Mouse (Mus musculus): ENCODE measurements around the gene Gm45716.
A peak's percentile ranks its signal among the peaks of the same experiment; 100 is the strongest.

Gm45716 gene

DNA sequence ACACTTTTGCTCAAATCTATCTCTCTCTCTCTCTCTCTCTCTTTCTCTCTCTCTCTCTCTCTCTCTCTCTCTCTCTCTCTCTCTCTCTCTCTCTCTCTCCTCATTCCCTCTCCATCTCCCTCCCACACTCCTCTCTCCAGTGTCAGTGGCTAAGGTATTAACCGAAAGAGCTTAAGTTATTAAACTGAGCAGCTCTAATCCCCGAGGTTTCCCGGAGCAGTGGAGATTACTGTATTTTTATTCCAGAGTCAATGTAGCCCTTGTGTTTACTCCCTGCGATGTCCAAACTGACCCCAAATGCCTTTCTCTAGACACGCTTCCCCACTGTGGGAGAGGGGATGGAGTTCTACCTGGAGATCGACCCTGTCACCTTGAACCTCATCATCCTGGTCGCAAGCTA lies at the start of gene Gm45716:
Gene Gm45716, plus strand, starts transcription at position 243 of the 400 bp plus-strand sequence.
- DNase-seq (ENCODE audit: low spot score): no peak

DNA sequence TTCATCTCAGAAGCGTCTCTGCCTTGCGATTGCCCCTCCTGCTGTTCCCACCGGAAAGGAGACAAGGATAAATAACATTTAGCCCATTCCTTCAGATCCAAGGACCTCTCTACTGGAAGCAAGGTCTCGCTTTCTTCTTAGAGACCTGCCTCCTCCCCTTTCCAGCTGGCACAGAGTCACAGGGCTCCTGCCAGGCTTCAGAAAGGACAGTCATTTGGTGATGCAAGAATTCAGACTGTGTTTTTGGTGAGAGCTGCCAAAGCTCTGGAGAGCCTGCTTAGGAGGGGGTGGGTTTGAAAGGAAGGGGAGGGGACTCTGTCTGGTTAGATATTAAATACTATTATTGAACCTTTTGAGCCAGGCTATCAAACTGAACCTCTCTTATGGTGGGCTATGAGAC lies 45.1 kb upstream of the Gm45716 start:
- DNase-seq (ENCODE audit: low spot score): no peak

DNA sequence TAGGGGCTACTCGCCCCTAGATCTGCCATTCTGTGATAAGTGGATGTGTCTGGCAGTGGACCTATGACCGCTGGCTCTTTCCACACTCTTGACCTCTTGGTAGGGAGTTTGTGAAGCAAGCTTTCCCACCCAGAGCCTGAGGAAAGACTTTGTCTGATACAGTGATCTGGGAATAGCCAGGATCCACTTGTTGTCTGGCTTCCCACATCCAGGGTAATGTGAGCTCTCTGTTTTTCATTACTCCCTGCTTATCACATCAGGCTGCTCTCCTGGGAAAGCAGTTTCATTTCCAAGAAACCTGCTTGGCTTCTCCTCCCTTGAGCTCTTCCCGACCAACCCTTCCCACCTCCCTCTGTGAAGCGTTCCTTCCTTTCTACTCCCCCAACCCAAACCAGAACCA lies 44.5 kb upstream of the Gm45716 start:
- no peak for DNase-seq (ENCODE audit: low spot score)

DNA sequence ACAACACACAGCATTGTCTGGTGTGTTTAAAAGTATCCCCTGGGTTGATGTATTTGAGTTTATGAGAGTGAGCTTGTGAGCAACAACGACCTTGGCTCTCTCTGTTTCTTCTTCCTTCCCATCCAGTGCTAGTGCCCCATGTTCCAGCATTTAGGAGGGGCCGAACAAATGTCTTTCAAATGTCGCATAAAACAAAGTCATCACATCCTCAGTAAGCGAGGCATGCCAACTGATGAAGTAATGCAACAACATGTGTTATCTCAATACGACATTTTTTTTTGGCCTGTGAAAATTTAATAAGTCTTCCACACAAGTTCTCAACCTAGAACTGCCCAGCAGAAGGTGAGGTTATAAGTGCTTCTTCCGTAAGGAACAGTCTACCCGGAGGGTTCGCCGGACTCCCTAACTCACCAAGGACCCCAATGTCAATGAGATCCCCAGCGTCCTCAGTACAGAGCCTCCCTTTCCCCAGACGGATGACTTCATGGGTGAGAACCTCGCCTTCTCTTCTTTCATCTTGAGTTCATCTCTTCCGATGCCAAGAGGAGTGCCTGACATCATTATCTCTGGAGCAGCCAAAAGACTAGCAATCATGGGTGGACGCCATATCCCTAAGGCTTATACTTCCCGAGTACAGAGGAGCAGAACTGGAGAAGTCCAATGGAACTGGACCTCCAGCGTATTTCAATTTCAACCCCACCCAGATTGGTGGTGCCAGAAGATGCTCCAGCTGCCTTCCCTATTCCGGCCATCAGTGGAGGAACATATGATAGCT lies 41.2 kb upstream of the Gm45716 start:
- no peak for DNase-seq (ENCODE audit: low spot score)

DNA sequence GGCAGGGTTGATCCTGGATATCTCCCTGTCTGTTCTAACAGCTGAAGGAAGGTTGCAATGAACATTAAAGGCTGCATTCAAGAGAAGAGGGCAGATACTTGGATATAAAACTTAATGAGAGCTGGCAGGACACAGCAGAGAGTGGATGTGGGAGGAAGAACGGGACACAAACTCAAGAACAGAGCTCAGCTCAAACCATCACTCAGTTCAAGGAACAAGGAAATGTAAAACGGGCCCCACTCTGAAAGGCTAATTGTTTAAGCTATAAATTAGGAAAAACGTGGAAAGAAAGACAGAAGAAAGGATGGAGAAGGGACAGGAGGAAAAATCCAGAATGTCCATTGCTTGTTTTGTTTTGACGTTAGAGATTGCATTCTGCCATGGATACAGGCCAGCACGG lies 32.4 kb upstream of the Gm45716 start:
- no peak for DNase-seq (ENCODE audit: low spot score)

DNA sequence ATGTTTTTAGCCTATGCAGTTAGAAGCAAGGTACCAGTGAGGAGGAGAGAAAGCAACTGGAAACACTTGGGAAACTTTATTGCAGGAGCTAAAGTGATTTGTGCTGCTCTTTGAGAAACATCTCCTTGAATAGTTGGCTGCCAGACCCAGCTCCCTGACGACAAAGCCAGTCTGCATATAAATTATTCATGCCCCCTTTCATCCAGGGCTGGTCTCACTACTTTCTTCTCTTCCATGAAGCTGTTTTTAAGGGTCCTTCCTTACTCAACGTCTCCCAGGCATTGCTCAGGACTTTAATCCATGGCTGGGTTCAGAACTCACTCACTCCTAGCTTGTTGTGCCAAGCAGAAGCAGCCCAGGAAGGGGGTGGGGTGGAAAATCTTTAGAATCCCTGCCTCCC lies 32.0 kb upstream of the Gm45716 start:
- no peak for DNase-seq (ENCODE audit: low spot score)

DNA sequence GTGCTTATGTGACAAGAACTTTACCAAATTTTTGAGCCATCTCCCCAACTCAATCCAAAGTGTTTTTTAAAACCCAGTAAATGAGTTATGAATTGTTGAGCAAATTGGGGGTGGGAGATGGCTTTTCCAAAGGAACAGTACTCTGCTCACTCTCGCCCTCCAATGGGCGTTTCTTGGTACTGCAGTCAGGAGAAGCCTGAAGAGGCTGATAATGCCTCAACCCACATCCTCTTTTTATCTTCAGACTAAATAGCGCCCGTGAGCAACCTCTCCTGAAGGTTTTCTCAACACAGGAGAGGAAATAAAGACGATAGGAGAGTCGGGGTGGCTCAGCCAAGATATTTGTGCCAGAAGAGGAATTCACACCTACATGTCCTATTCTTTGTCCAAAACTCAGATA lies 19.7 kb upstream of the Gm45716 start:
- no peak for DNase-seq (ENCODE audit: low spot score)

DNA sequence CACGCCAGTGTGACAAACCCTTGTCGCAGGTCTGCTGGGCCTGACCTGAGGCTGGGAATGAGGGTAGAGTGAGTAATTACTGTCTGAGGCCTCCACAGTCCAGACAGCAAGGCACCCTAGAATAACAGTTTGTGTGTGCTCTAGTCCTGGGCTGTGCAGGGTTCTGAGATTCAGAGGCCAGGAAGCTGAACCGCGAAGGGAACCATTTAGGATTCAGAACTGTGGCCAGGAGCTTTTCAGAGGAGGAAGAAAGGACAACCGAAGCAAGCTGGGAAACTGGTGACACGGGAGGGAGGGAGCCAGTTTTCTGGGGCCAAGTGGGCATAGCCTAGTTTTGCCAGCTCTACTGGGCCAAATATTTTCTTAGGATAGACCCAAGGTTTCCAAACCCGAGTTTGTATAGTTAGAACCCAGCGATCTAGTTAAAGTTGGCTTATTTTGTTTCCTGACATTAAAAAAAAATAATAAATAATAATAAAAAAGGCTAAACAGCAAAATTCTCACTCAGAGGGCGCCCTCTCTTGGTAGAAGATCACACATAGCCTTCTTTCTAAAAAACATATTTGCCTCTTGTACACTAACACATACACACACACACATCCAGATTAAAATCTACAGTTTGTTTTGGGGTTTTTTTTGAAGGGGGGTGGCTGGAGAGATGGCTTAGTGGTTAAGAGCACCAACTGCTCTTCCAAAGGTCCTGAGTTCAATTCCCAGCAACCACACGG lies 19.0 kb upstream of the Gm45716 start:
- DNase-seq (ENCODE audit: low spot score): no peak

DNA sequence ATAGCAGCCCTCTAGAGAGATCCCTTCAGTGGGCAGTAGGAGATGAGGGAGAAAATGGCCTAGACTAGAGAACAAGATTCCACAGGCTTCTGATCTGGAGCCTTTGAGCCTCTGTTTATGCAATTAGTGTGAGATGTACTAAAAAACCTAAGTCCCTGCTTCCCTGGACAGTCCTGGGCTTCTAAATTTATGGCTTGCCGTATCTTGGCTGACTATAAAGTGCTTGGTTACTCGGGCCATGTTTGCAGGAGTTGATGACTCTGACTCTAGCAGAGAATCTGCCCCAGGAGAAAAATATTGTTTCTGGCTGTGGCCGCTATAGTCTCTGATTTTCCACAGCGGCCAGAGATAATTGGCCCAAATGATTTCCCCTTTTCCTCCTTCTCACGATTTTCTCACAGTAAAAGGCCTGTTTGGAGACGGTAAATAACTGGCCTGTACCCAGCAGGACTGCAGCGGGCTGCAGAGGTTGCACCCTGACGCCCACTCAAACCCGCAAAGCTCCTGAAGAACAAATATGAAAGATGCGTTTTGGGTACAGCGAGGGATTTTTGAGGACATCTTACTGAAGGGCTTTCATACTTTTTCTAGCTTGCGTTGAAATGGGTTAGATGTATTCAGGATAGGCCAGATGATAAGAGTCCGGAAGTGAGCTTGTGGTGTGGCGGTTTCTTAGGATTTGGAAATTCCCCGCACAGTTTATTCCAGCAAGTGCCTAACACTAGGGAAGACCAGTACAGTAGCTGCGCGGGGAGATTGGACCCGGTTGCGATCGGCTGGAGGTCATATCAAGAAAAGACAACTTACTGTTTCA lies 18.1 kb upstream of the Gm45716 start:
- peak; percentile 8 for DNase-seq (ENCODE audit: low spot score)

DNA sequence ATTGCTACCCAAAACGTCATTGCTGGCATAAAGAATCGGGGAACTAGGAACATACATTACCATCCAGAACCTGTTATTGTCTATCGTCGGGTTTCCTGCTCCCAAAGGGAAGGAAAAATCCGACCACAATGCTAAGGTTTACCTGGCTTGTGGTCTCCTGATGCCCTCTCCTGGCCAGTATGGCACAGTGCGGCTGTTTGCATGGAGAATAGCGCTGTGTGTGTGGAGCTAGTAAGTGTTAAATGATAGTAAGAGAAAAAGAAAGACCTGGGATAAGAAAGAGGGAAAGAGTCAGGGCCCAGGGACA lies 17.5 kb upstream of the Gm45716 start:
- peak; percentile 48 for DNase-seq (ENCODE audit: low spot score)

DNA sequence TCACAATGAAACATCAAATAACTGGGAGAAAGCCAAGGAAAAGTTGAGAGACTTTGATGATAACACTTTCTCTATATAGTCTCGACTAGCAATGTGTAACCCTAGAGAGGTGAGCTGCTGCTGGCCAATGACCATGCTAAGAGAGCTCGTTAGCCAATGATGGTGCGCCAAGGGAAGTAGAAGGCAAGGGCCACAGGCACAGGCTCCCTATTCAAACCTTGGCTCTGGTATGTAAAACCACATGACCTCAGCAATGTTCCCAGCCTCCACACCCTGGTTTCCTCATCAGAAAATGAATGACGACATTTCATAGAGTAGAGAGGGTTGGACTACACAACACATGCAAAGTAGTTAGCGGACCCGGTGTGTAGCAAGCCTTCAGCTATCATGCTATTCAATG lies 15.2 kb upstream of the Gm45716 start:
- DNase-seq (ENCODE audit: low spot score): no peak

DNA sequence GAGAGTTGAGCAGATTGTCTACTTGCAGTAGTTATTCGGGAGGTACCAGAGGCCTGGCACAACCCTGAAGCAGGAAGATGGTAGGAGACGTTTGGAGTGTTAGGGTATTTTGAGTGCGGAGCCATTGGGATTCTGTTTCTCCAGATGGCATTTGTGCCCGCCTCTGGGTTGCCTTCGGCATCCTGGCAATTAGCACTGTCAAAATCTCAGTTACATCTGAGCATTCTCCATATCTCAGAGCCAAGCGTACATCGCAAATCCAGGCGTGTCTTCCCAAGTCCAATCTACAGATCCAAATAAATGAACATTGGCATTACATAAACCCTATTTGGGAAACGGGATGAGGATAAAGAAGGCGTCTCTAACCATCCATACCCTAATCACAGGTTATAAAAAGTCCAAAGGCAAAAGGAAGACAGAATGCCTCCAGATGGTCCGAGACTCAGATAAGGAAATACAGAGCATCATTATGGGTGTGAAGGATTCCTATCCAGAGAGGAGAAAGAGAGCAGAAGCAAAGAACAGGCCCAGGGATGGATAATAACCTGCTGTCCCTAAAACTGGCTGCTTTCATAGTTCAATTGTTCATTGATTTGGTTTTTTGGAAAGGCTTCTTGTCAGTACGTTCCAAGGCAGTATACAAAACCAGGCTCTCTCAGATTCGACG lies 11.7 kb upstream of the Gm45716 start:
- DNase-seq (ENCODE audit: low spot score): no peak

DNA sequence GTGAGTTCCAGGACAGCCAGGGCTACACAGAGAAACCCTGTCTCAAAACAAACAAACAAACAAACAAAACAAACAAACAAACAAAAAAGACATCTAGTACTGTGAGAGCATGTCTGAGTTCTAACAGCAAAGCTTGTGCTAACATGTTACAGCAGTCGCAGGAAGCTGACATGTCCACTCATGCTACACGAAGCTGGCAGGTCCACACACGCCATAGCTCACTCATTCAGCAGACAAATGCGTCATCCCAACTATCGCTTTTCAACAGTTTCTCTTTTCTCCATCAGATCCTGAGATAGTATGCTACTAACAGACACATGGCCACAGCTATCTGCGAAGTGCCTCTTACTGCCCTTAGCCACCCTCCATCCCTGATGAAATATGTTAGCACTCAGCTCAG lies 10.1 kb upstream of the Gm45716 start:
- no peak for DNase-seq (ENCODE audit: low spot score)

DNA sequence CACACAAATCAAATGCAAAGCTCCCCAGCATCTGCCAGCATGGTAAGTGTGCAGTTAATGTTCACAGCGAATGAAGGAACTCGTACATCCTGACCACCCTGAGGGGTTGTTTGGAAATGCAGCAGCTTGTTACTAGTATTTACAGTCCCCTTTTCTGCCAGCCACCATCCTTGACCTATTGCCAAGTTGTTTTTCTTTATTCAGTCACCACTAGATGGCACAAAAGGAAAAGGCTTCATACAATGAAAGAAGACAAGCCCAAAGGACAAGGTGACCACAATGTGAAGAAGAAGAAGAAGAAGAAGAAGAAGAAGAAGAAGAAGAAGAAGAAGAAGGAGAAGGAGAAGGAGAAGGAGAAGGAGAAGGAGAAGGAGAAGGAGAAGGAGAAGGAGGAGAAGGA lies 4.1 kb upstream of the Gm45716 start:
- DNase-seq (ENCODE audit: low spot score): peak; percentile 7

DNA sequence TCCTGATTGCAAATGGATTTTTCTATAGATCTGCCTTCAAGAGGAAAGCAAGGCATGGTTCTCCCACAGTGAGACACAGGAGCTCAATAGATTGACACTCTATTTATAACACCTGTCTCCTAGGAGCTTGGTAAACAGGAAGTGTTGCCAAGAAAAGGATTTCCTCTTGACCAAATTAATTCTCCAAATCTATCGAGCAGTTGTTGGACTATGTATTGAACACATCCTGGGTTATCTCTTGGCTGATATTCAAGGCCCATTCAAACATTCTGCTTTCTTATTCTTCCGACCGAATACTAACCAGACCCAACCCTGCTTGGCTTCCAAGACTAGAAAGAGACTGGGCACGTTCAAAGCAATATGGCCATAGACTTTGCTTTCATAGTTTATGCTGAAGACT lies 2.7 kb upstream of the Gm45716 start:
- DNase-seq (ENCODE audit: low spot score): no peak

DNA sequence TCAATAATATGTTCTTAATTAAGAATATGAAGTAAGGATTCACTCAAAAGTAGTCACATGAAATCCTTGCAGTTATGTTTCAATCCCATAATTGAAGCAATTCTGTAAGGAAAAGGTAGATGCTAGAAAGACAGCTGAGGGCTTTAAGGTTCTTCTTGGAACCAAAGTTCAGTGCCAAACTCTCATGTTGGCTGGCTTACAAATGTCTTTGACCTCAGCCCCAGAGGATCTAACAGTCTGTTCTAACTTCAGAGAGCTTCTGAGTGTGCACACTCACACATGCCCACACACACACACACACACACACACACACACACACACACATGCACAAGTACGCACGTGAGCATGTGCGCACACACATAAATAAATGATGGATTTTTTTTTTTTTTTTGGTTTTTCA lies 2.7 kb downstream of the Gm45716 start:
- no peak for DNase-seq (ENCODE audit: low spot score)

DNA sequence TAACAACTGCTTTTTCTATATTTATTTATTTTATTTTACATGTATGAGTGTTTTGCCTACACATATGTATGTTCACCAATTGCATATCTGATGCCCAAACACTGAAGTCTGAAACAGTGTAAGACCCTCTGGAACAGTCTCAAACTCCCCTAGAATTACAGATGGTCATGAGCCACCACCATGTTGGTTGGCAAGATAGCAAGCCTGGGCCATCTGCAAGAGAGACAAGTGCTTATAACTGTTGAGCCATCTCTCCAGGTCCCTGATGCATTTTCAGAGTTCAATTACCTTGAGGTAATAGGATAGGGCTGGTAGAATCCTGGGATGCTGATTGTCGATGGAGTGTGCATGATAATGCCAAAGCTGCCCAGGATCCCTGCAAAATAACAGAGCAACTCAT lies 7.5 kb downstream of the Gm45716 start:
- DNase-seq (ENCODE audit: low spot score): no peak

DNA sequence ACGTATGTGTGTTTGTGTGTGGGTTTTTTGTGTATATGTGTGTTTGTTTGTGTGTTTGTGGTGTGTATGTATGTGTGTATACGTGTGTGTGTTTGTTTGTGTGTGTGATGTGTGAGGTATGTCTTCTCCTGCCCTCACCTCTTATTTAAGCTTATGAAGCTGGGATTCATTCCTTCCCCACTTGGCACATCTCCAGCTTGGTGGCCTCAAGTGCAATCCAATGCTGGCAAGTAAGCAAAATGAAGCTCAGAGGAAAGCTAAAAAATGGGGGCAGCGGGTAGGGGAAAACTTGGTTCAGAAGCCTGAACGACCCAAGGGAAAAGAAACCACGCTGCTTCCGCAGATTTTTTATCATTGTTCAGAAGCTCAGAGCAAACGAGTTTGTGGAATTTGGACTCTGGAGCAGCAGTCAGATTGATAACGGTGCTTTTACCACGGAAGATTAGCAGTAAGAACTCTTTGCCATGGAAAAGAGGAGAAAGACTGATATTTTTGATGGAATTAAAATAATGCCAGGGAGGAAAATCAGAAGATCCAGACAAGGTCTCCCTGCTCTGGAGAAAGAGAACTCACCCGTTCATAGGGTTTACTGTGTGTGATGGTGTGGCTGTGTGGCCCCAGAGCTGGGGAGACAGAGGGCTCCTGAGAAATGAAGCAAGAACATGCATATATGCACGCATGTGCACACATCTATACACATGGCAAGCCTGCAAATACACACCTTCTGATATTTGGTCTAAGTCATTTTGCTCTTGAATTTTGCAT lies 8.5 kb downstream of the Gm45716 start:
- DNase-seq (ENCODE audit: low spot score): peak; percentile 32

DNA sequence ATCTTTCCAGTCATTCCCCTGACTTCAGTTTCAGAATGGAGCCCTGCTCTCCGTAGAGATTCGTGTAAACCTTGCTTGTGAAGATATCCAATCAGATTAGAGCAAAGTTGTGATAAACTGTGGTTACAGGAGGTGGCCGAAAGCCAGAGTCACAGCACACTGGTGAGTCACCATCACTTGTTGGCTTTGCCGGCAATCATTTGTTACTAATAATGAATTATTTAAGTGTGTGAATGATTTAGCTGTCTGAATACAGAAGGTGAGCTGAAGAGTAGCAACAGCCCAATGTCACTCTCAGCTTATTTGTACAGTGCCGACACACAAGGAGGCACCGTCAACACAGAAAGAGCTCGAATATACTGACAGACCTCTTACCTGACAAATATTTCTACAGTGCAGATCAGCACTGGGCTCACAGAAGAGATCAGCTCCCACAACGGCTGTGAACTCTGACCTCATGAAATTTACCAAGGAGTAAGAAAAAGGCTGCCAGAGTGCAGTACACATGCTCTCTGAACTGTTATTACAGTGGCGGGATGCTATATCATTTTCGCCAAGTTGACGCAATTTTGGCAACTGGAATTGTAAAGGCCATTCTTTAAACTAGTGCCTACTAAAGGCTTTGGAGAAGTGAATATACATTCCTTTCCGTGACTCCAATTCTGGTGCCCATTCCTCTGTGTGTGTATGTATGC lies 9.2 kb downstream of the Gm45716 start:
- peak; percentile 26 for DNase-seq (ENCODE audit: low spot score)

DNA sequence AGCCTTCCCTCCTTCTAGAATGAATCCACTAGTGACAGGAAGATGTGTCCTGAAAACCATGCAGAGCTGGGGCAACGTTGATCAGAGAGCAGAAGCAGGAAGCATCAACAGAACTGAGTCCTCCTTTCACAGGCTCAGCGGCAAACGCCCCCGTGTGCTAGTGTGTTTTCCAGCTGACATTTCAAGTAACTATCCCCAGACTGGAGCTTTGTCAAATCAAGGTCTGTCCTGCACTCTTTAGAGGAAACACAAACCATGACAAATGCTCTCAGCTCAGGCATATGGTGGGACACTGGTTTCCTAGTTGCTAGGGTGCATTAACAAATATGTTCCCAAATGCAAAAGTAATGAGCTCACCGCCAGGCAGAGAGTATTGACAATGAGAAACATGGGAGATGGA lies 10.6 kb downstream of the Gm45716 start:
- no peak for DNase-seq (ENCODE audit: low spot score)

DNA sequence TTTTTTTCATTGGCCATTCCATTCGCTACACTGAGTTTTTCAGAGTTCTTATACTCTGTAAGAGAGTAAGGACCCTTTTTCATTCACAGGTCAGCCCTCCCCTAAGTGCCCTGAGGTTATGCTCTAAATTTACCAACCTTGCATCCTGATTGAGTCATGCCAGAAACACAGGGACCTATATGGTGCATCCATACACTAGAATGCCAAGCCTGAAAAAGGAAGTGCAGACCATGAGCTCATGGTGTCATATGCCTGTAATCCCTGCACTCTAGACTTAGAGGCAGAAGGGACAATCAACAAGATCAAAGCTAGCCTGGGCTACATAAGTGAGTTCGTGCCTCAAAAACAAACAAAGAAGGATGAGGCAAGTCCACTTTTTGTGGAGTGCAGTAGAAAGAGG lies 13.3 kb downstream of the Gm45716 start:
- DNase-seq (ENCODE audit: low spot score): no peak

All from yolk sac, embryonic 10.5 days (tissue).